Mouse (Mus musculus) liver, adult 2 months (tissue): Measurements from ENCODE around the gene Prpf4b.
"Not testable (repeated sequence)": the region's sequence is repeated elsewhere in the genome, so short reads cannot be mapped to it uniquely, and the experiment has no call there.

Experiments
- CTCF ChIP-seq: fragments of 200-500 bp; IDR thresholded peaks from 2 replicates; pipeline ENCODE4 v1.5.1; 2011; ENCODE audit warnings: low read depth, low read length, control low read depth
- POLR2A ChIP-seq: fragments of 200-500 bp; IDR thresholded peaks from 2 replicates; pipeline ENCODE4 v1.6.1; 2011; ENCODE audit warnings: low read length, control low read depth; ENCODE audit not compliant: insufficient read depth; ENCODE audit errors: extremely low read depth

GRCm38 (mm10) chr13:34861166-34861565, 13.9 kb upstream of the Prpf4b start:
- TF ChIP-seq CTCF, POLR2A: not testable (repeated sequence)
